Mouse (Mus musculus) cerebellum, postnatal 4 days (tissue): ENCODE data around the gene Pml.

ENCODE experiments used
- DNase-seq, 2 experiments: peaks; one replicate each; pipeline ENCODE4 v3.0.0; 2022; ENCODE audit warnings: low spot score in 2 of 2, mixed read lengths in 1 of 2

Gene Pml

GRCm38 (mm10) chr9:58201861-58202549 is 47.6 kb downstream of the Pml start:
- DNase-seq = peak in 1 of 2 experiments; percentile 38

GRCm38 (mm10) chr9:58201091-58201842 is 48.3 kb downstream of the Pml start:
- DNase-seq = peak in 1 of 2 experiments; percentile 50

GRCm38 (mm10) chr9:58200270-58201090 is 49.1 kb downstream of the Pml start:
- DNase-seq = no peak

- DNase-seq = peak in 1 of 2 experiments; percentile 34
Observed at GRCm38 (mm10) chr9:58199381-58200269, 50.0 kb downstream of the Pml start.

- DNase-seq = peak in 1 of 2 experiments; percentile 47
Observed at GRCm38 (mm10) chr9:58198801-58199371, 50.7 kb downstream of the Pml start.

GRCm38 (mm10) chr9:58197781-58198701 is 51.5 kb downstream of the Pml start:
- peak; percentile 37 to 75 for DNase-seq

- no peak for DNase-seq
Observed at GRCm38 (mm10) chr9:58196610-58197567, 52.7 kb downstream of the Pml start.

GRCm38 (mm10) chr9:58196141-58196540 is 53.4 kb downstream of the Pml start:
- no peak for DNase-seq

- DNase-seq = no peak
Observed at GRCm38 (mm10) chr9:58195671-58196070, 53.9 kb downstream of the Pml start.

GRCm38 (mm10) chr9:58194222-58194621 is 55.4 kb downstream of the Pml start:
- DNase-seq = no peak

GRCm38 (mm10) chr9:58184456-58184855 is 65.1 kb downstream of the Pml start:
- DNase-seq = no peak

- DNase-seq = no peak
Observed at GRCm38 (mm10) chr9:58179390-58179789, 70.2 kb downstream of the Pml start.

- no peak for DNase-seq
Observed at GRCm38 (mm10) chr9:58177165-58177564, 72.4 kb downstream of the Pml start.

- no peak for DNase-seq
Observed at GRCm38 (mm10) chr9:58175745-58176487, 73.7 kb downstream of the Pml start.

- DNase-seq = no peak
Observed at GRCm38 (mm10) chr9:58174818-58175251, 74.8 kb downstream of the Pml start.

- DNase-seq = no peak
Observed at GRCm38 (mm10) chr9:58172863-58173262, 76.7 kb downstream of the Pml start.

- no peak for DNase-seq
Observed at GRCm38 (mm10) chr9:58169426-58169825, 80.2 kb downstream of the Pml start.

GRCm38 (mm10) chr9:58168880-58169279 is 80.7 kb downstream of the Pml start:
- DNase-seq = no peak
